Mouse (Mus musculus): ENCODE measurements around the gene Slc19a1.
A peak's percentile ranks its signal among the peaks of the same experiment; 100 is the strongest.

The Slc19a1 gene

DNA sequence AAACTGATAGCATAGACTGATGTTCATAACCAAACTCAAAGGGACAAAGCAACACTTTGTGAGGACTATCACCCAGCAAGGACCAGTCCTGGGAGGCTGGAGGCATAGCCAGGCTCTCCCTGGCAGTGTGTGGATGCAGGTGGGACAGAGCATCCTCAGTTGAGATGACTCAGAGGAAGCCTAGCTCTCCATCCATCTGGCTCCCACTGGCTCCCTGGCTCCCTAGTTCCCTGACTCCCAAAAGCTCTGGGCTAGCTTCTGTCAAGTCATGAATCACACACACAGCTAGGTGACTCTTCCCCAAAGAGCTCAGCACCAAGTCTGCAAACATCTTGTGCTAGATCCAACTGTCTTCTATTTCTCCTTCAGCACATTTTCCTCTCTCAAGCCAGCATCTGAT lies 61.8 kb downstream of the Slc19a1 start:
- DNase-seq (ENCODE audit: low spot score in 2 of 2) = peak; percentile 20 to 41

DNA sequence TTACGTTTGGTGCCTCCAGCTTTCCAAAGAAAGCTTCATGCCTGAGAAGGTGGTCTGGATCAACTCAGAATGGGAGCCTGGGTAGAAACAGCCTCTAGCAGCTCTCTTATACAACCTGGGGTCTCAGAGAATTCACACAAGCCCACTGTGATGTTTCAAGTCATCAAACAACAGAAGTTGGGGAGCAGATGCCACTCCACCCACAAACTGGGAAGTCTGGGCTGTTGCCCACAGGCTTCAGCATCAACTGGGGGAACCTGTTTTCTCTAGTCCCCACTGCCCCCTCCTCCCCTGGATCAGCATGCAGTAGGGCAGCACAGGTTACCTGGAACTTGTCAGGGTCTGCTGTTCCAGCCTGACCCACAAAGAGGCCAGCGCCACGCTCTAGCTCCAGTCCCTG lies 63.6 kb downstream of the Slc19a1 start:
- no peak for DNase-seq (ENCODE audit: low spot score in 2 of 2)

DNA sequence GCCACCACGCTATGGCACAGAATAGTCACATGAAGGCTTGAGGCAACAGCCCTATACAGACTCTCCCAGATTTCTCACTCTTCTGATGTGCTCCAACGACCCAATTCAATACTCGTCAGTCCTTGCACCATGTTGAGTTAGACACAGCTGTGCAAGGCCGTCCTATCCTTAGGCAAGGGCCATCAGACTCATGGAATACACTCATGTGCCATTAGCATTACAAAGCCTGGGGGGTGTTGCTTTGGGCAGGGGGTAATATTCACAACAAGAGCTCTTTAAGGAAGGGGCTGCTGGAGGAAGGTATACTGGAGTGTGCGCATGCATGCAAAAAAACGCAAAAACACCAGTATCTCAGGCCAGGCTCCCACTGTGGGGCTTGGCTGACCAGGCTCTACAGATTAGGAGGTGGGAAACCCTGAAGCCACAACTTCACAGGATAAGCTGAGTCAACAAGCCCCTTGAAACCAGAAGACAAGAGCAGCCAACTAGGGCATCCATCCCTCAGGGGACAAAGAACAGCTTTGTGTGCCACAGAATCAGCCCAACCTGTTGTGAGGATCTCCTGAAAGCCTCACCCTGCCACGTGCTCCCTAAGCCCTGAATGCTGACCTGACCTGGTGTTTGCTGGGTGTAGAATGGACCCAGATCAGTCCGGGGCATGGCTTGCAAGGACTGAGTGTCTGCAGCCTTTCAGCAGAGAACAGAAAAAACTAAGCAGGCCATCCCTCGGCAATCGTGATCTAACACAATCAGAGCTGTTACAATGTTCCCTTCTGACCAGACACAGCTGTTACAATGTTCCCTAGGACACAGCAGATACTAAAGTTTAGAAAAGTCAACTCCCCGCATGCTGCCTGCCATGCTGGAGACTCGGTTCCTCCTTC lies 65.2 kb downstream of the Slc19a1 start:
- DNase-seq (ENCODE audit: low spot score in 2 of 2) = no peak

DNA sequence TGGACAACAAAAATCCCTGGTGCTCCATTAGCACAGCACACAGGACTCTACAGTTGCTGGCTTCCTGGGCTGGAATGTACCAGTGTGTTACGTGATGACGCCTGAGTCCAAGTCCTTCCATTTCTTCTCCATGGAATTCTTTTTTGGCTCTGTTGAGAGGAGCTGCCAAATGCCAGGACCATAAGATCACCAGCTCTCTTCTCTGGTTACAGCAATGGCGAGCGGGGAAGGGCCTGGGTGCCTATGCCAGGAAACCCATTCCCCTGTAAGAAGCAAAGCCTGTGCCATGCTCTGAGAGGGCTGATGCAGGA lies 65.8 kb downstream of the Slc19a1 start:
- DNase-seq (ENCODE audit: low spot score in 2 of 2) = no peak

DNA sequence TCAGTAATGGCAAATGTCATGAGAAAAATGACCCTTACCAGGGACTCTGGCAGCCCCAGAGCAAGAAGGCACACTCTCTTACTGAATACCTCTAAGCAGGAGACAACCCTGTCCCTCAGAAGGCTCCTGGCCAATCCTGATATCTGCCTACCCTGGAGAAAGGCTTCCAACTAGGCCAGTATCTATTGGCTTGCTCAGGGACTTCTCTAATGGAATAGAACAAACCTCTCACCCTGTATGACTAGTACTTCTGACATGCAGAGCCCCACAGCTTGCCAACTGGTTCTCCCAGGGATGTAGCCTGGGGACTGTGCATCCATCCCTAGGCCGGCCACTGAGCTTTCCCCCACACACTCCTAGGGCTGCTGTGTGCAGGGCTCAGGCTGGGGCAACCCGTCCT lies 66.6 kb downstream of the Slc19a1 start:
- no peak for DNase-seq (ENCODE audit: low spot score in 2 of 2)

DNA sequence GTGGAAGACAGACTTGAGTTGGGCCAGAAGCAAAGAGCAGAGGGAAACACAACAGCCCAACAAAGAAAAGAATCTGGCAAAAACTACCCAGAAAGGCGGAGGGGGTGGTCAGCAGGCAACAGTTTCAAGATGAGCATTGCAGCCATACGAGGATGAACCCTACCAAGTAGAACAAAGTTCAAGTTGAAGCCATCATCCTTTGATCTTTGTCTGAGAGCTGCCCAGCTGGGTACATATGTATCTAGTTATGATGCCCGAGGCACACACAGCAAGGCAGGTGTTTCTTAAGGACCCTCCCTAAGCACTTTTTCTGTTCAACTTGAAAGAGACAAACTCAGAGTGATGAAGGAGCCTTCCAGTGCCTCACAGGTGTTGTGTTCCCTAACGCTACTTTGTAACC lies 67.7 kb downstream of the Slc19a1 start:
- DNase-seq (ENCODE audit: low spot score in 2 of 2) = no peak

DNA sequence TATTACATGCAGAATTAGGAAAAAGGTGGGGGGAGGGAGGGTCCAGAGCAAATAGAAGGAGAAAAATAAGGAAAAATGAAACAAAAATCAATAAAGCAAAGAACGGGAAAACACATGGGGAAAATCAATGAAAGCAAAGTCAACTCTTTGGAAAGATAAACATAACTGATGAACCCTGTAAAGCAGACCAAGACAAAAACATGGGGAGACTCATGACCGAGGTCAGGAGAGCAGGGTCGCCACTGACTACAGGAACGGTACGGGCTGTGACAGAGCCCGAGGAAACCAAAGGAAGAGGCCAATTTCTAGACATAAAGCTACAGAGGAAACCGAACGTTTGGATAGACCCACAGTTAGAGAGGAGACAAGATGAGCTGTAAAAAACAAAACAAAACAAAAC lies 71.6 kb downstream of the Slc19a1 start:
- no peak for DNase-seq (ENCODE audit: low spot score in 2 of 2)

DNA sequence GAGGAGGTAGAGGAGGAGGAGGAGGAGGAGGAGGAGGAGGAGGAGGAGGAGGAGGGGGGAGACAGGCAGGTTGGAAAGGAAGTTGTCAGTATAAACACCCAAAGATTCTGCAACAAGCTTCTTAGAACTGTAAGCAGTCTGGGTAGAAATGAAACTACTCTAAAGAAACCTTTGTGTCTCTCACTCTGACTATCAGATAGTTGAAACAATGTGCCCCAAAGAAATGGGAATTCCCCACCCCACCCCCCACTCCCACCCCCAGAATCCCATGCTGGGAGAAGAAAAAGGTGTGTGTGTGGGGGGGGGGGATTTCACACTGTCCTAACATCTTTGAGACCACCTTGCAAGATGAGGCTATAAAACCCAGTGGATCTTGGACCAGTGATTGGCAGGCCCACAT lies 72.3 kb downstream of the Slc19a1 start:
- no peak for DNase-seq (ENCODE audit: low spot score in 2 of 2)

DNA sequence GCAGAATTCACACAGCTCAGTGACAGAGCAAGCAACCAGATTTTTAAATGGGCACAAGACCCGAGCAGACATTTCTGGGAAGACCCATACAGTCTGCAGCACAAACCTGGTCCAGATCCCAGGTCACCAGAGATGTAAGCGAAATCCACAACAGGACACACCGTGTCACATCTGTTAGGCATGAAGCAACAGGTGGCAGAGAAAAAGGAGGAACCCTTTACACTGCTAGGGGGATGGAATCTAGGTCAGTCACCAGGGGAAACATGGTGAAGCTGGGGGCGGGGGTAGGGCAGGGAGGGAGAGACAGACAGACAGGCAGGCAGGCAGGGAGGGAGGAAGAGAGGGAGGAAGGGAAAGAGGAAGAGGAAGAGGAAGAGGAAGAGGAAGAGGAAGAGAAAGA lies 76.1 kb downstream of the Slc19a1 start:
- no peak for DNase-seq (ENCODE audit: low spot score in 2 of 2)

DNA sequence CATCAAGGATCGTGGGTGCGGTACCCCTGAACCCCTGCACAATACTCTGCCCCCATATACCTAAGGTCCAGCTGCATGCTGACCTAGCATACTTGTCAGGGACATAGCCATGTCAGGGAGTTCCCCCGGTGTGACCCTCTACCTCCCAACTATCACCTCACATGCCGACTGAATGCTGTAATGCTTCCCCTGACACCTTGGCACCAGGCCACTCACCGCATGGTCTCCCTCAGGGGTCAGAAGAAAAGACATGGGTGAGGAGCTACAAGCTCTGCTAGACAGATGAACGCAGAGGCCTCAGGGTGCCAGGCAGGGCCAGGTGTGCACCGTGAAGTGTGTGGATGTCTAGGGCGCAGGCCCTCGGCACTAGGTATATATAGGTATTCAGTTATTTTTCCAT lies 78.0 kb downstream of the Slc19a1 start:
- no peak for DNase-seq (ENCODE audit: low spot score in 2 of 2)

Measured in right cerebral cortex, postnatal 36 days (tissue).